Mouse (Mus musculus) spleen, adult 2 months (tissue): ENCODE measurements around the gene Krt86.

ENCODE experiments used
- CTCF ChIP-seq: fragments of 200-500 bp; IDR thresholded peaks from 2 replicates; pipeline ENCODE4 v1.5.1; 2011; ENCODE audit warnings: mild to moderate bottlenecking, inconsistent platforms; ENCODE audit not compliant: insufficient read depth, insufficient read length, insufficient replicate concordance; ENCODE audit errors: extremely low read depth
- POLR2A ChIP-seq: fragments of 200-500 bp; IDR thresholded peaks from 2 replicates; pipeline ENCODE4 v1.6.1; 2011; ENCODE audit warnings: low read depth, low read length, inconsistent platforms

DNA sequence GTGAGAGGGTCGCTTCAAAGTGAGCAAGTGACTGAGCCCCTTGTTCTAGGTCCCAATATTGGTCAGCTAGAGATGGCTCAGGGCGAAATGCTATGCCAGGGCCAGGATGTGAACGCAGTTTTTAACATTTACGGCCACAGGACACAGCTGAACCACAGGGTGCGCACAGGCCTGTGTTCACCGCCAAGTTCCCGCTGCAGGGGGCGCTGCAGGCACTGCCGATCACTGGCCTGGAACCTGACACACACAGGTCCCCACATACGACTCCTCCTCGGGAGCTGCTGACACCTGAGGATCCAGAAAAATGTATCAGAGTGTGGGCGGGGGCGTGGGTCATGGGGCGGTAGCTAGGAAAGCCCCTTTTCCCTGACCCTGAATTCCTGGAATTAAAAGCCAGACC is 14.0 kb upstream of the Krt86 start:
- no peak for TF ChIP-seq CTCF
- no peak for TF ChIP-seq POLR2A
